Mouse (Mus musculus) liver, embryonic 16.5 days (tissue): ENCODE results near the gene Pafah1b1. TPM values are rescaled to one million over a fixed set of nuclear protein-coding genes. Genes with fewer than 3 reads are reported as not detected.

Experiments used
- ATAC-seq: fragments of 200-750 bp; cut with Nextera tagmentation; 2 replicates; pipeline ENCODE4 v1.8.0; 2017; ENCODE audit warnings: low read depth, mild to moderate bottlenecking, moderate number of reproducible peaks, moderate library complexity
- H3K27ac ChIP-seq: fragments of 300-500 bp; sonication (generic); 2 replicates; pipeline ENCODE4 v1.5.1; 2014; ENCODE audit warnings: mild to moderate bottlenecking, low read length
- H3K27me3 ChIP-seq: fragments of 300-500 bp; sonication (generic); 2 replicates; pipeline ENCODE4 v1.6.1; 2014; ENCODE audit warnings: low read depth, low read length, mixed read lengths; ENCODE audit not compliant: control insufficient read depth, insufficient read depth
- H3K36me3 ChIP-seq: fragments of 300-500 bp; sonication (generic); 2 replicates; pipeline ENCODE4 v1.6.1; 2014; ENCODE audit warnings: mild to moderate bottlenecking; ENCODE audit not compliant: control insufficient read depth, insufficient read depth
- H3K4me1 ChIP-seq: fragments of 300-500 bp; sonication (generic); 2 replicates; pipeline ENCODE4 v1.6.1; 2014; ENCODE audit warnings: low read depth, low read length, mixed read lengths; ENCODE audit not compliant: control insufficient read depth
- H3K4me2 ChIP-seq: fragments of 300-500 bp; sonication (generic); 2 replicates; pipeline ENCODE4 v1.6.1; 2014; ENCODE audit warnings: low read depth, low read length, mixed read lengths
- H3K4me3 ChIP-seq: fragments of 300-500 bp; sonication (generic); 2 replicates; pipeline ENCODE4 v1.5.1; 2014; ENCODE audit warnings: low read depth, mild to moderate bottlenecking, low read length
- H3K9ac ChIP-seq: fragments of 300-500 bp; sonication (generic); 2 replicates; pipeline ENCODE4 v1.6.1; 2014; ENCODE audit warnings: low read depth, low read length
- H3K9me3 ChIP-seq: fragments of 300-500 bp; sonication (generic); replicated peaks from 2 replicates; pipeline ENCODE4 v1.6.1; 2016; ENCODE audit warnings: low read length; ENCODE audit not compliant: control insufficient read depth
- WGBS: fragments of 180-500 bp; shearing (Covaris S2); extraction: QIAGEN DNeasy Blood & Tissue Kit; methylation state at CpG from one replicate; pipeline ENCODE4 v1.1.7; 2014; ENCODE audit not compliant: insufficient replicate concordance; 5-methylcytosine and 5-hydroxymethylcytosine counted together
- polyA plus RNA-seq: library from polyadenylated mRNA; unstranded; fragments of >200 nt; fragmentation: Nextera tagmentation; extraction: Ambion mirVana; gene quantifications from 2 replicates; pipeline ENCODE4 v1.2.1, GENCODE M21; 2015

Gene Pafah1b1
- polyA plus RNA-seq, 1 experiment from 2014 or later: 26.4 TPM

DNA sequence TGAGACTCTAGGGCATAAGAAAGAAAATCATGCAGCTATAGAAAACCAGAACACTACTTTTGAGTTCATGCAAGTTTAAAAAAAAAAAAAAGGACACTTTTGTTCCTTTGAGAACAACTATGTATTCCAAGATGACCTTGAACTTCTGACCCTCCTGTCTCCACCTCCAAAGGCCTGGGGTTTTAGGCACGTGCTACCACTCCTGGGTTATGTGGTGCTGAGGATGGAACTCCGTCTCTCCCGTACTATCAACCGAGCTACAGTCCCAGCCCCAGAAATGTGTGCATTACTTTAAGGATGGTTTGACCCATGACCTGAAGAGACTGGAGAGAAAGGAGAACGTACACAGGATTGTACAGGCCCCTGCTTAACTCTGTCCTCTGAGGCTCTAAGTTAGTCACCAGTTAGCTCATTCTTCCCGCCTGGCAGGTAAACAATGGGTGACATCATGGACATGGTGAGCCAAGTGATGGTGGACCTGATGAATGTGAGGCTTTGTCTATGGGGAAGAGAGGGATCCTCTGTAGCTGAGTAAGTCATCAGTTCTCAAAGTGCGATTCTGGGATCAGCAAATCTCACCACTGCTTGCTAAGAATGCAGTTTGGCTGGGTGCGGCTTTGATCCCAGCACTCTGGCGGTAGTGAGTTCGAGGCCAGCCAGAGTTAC lies 39.6 kb upstream of the Pafah1b1 start:
- Histone ChIP-seq H3K9ac (no peak overlapping the region), H3K4me1 (no peaks in the 10 kb centered on the region), H3K36me3 (no peaks in the 10 kb centered on the region), H3K27me3 (no peaks in the 10 kb centered on the region), H3K4me2 (no peak overlapping the region), H3K27ac (no peak overlapping the region), H3K4me3 (no peak overlapping the region), H3K9me3 (no peaks in the 10 kb centered on the region)
- no peak for ATAC-seq
- 66% methylated on average over 10 of the region's 10 CpGs for WGBS

DNA sequence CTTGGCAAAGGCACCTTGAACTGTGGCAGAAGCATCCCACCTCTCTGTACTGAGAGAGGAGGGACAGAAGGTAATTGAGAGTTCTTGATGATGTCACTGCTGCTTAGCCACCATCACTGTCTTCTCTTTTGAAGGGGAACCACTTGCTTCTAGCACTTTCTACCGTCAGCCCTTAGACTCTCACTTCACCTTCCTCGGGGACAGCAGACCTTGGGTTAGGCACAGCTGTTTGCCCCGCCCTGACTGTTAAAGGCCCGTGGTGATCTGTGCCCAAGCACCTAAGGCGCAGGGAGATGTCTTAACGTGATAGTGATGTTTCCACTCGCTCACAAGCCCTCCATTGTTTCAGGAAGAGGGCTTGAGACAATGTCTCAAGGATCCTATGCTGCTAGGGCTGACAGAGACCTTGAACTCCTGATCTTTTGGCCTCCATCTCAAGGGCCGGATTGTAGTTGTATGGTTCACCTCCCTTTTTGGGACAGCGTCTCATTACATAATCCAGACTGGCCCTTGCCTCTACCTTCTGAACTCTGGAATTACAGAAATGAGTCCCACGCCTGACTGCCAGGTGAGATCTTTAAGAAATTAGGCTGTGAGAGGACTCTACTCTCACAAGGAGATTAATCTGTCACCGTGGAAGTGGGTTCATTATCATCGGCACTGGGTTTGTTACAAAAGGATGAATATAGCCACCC lies 36.7 kb upstream of the Pafah1b1 start:
- no peak overlapping the region for H3K4me2 ChIP-seq
- H3K4me3 ChIP-seq: no peak overlapping the region
- no peaks in the 10 kb centered on the region for H3K9me3 ChIP-seq
- H3K4me1 ChIP-seq: no peaks in the 10 kb centered on the region
- no peaks in the 10 kb centered on the region for H3K27me3 ChIP-seq
- no peaks in the 10 kb centered on the region for H3K36me3 ChIP-seq
- no peak overlapping the region for H3K9ac ChIP-seq
- H3K27ac ChIP-seq: no peak overlapping the region
- no peak for ATAC-seq
- 52% methylated on average over 12 of the region's 12 CpGs for WGBS

DNA sequence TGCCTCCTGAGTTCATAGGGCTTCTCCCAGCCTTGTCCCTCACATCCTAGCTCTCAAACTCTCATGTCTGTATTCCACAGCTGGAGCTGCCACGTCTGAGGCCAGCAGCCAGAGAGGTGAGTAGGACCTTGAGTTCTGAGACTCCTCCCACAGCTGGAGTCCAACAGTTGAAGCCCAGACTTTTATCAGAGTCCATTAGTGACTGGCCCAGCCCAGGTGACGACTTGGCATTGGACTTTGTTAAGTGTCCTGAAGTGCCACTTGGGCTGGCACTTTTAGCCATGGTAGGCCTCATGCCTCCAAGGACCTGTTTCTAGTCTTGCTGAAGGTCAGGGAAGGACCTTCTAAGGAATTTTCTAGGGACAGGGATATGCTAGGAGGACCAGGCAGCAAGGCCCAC lies 32.2 kb upstream of the Pafah1b1 start:
- WGBS: 26% methylated on average over 2 of the region's 2 CpGs
- H3K4me3 ChIP-seq: no peak overlapping the region
- H3K9ac ChIP-seq: no peak overlapping the region
- ATAC-seq: no peak
- H3K27ac ChIP-seq: no peak overlapping the region
- no peaks in the 10 kb centered on the region for H3K9me3 ChIP-seq
- H3K4me2 ChIP-seq: no peak overlapping the region
- no peaks in the 10 kb centered on the region for H3K4me1 ChIP-seq
- no peaks in the 10 kb centered on the region for H3K36me3 ChIP-seq
- no peaks in the 10 kb centered on the region for H3K27me3 ChIP-seq

DNA sequence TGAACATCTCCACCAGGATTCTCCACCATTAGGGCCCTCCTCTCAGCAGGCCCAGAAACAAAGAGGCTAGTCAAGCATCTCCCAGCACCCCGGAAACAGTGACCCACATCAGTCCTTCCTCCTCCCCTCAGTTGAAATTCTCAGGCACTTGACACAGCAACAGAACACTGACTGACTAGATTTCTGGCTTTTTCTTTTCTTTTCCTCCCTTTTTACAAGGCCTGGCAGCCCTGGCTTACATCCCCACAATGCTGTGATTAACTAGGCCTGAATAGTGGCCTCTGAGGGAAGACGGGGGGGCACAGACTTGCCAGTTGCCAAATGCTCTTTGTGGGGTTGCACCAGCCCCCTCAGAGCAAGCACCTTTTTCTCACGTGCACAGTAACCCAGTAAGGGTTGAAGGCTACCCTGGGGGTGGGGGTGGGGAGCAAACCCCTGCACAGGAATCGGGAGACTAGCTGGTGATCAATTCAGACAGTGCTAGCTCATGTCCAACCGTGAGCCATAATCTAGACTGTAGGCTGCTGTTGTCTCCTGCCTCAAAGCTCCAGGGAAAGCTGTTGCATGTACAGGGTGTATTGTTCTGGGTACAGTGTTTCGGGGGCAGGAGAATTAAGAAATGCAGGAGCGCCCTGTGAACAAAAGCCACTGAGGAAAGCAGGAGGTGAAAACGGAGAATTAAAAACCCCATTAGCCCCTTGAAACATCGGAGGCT lies 27.0 kb upstream of the Pafah1b1 start:
- no peaks in the 10 kb centered on the region for H3K27me3 ChIP-seq
- 66% methylated on average over 9 of the region's 9 CpGs for WGBS
- no peak overlapping the region for H3K9ac ChIP-seq
- H3K9me3 ChIP-seq: no peaks in the 10 kb centered on the region
- no peak overlapping the region for H3K4me3 ChIP-seq
- no peak overlapping the region for H3K27ac ChIP-seq
- no peak overlapping the region for H3K4me2 ChIP-seq
- H3K4me1 ChIP-seq: no peaks in the 10 kb centered on the region
- H3K36me3 ChIP-seq: no peaks in the 10 kb centered on the region
- no peak for ATAC-seq

DNA sequence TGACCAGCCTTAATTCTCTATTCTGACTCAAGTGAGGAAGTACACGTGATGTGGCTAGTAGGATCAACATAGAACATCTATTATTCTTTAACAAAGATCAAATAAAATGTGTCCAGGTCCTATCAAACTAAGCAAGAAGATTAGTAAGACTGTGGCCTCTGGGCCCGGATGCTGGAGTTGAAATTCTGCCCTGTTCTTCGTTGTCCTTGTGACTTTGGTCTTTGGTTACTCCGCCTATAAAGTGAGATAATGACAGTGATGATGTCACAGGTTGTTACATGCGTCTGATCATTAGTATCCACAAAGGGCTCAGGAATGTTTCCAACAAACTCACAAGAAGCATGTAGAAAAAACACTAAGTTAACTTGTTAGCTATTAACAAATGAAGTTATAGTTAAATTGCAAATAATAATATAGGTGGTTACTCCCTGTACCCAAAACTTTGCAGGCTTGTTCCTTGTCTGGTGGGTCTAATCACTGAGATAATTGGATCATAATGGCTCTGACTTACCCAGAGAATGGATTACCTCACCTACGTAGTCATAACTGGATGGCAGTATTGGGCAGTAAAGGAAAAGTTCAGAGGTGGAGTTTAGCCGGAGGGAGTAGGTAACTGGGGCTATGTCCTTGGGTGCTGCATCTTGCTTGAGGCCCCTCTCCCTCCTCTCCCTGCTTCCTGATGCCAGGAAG lies 26.3 kb upstream of the Pafah1b1 start:
- Histone ChIP-seq H3K4me1 (no peaks in the 10 kb centered on the region), H3K4me3 (no peak overlapping the region), H3K9ac (no peak overlapping the region), H3K36me3 (no peaks in the 10 kb centered on the region), H3K27me3 (no peaks in the 10 kb centered on the region), H3K27ac (no peak overlapping the region), H3K4me2 (no peak overlapping the region), H3K9me3 (no peaks in the 10 kb centered on the region)
- ATAC-seq: no peak
- 54% methylated on average over 7 of the region's 7 CpGs for WGBS

DNA sequence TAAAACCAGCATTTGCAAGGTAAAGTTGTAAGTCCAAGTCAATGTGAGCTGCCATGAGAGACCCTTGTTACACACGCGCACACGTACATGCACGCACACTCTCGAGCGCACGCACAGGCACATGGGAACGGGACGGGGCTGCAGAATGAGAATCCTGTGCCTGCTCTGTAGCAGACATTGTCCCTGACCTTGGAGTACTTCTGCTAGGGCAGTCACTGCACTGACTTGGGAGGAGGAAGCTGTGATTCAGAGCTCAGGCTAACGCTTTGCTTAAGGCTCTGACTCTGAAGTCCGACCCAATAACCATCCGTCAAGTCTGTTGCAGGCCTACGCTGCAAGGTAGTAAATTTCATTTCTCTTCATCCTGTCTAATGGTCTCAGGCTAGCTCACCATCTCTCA lies 24.8 kb upstream of the Pafah1b1 start:
- Histone ChIP-seq H3K27me3 (no peaks in the 10 kb centered on the region), H3K4me3 (no peak overlapping the region), H3K4me1 (no peaks in the 10 kb centered on the region), H3K9ac (no peak overlapping the region), H3K9me3 (no peaks in the 10 kb centered on the region), H3K36me3 (no peaks in the 10 kb centered on the region), H3K27ac (no peak overlapping the region), H3K4me2 (no peak overlapping the region)
- ATAC-seq: no peak
- 85% methylated on average over 13 of the region's 13 CpGs for WGBS

DNA sequence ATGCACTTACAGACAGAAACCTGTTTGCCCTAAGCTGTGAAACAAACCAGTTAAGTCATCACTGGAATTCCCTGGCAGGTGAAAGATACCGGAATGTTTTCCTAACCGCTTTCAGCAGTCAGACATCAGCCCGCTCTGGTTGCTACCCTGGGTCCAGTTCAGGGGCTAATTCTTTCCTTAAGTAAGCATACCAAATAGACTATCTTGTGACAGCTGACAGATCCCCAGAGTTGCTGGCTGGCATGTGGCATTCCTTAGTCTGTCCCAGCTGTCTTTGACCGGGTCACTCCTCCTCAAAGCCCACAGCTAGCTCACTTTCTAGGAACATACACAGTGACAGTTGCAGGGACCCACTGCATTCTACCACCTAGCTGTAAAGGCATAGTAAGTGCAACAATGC lies 23.6 kb upstream of the Pafah1b1 start:
- Histone ChIP-seq H3K4me2 (no peak overlapping the region), H3K27ac (no peak overlapping the region), H3K27me3 (no peaks in the 10 kb centered on the region), H3K9ac (no peak overlapping the region), H3K36me3 (no peaks in the 10 kb centered on the region), H3K9me3 (no peaks in the 10 kb centered on the region), H3K4me3 (no peak overlapping the region), H3K4me1 (no peaks in the 10 kb centered on the region)
- no peak for ATAC-seq
- WGBS: 72% methylated on average over 4 of the region's 4 CpGs

DNA sequence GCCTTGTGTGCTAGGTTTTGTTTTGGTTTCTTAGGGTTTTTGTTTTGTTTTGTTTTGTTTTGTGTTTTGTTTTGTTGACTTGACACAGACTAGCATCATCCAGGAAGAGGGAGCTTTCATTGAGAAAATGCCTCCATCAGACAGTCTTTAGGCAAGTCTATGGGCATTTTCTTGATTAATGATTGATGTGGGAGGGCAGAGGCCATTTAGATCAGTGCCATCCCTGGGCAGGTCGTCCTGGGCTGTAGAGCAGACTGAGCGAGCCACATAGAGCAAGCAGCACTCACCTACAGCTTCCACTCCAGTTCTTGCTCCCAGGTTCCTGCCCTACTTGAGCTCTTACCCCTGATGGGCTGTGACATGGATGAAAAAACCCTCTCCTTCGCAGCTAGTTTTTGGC lies 13.4 kb upstream of the Pafah1b1 start:
- no peak overlapping the region for H3K9ac ChIP-seq
- peaks cover 4% of the 10 kb centered on the region for H3K9me3 ChIP-seq
- H3K27ac ChIP-seq: no peak overlapping the region
- H3K36me3 ChIP-seq: no peaks in the 10 kb centered on the region
- 40% methylated on average over 3 of the region's 3 CpGs for WGBS
- ATAC-seq: no peak
- H3K4me2 ChIP-seq: no peak overlapping the region
- H3K4me3 ChIP-seq: no peak overlapping the region
- H3K27me3 ChIP-seq: no peaks in the 10 kb centered on the region
- no peaks in the 10 kb centered on the region for H3K4me1 ChIP-seq
